Mouse (Mus musculus) CH12.LX (cell line): ENCODE data around the gene Atf3.

ENCODE experiments used
- CTCF ChIP-seq, 2 experiments: IDR thresholded peaks in 1 of 2; conservative IDR thresholded peaks in 1 of 2; 2 replicates each; pipeline ENCODE4 v1.5.1; 2011 to 2012; ENCODE audit warnings: low read depth in 2 of 2, low read length in 2 of 2, improper control_type of control experiment in 1 of 2, inconsistent platforms in 1 of 2, mild to moderate bottlenecking in 1 of 2, moderate library complexity in 1 of 2
- KAT2A ChIP-seq: IDR thresholded peaks from 2 replicates; pipeline ENCODE4 v1.6.1; 2012; ENCODE audit warnings: low read length, improper control_type of control experiment, inconsistent platforms; ENCODE audit not compliant: insufficient replicate concordance
- POLR2AphosphoS2 ChIP-seq: IDR thresholded peaks from 2 replicates; pipeline ENCODE4 v1.6.1; 2011; ENCODE audit warnings: low read depth, low read length, improper control_type of control experiment

GRCm38 (mm10) chr1:191202208-191202952 lies 15.5 kb downstream of the Atf3 start:
- TF ChIP-seq CTCF (conservative IDR thresholded peaks at IDR 0.05 in 1 of 2, IDR thresholded peaks at IDR 0.05 in 1 of 2; ENCODE audit: low read depth in 2 of 2, low read length in 2 of 2) (peak; percentile 19 to 37; a peak in 2 of 4 replicates), KAT2A (no peak), POLR2AphosphoS2 (no peak)
